Mouse (Mus musculus) frontal cortex, postnatal 36 days (tissue): Measurements from ENCODE around the gene Mcl1.
"Not testable (repeated sequence)": the region's sequence is repeated elsewhere in the genome, so short reads cannot be mapped to it uniquely, and the experiment has no call there.

ENCODE experiments used
- DNase-seq, 2 experiments: peaks; one replicate each; pipeline ENCODE4 v3.0.0; 2022; ENCODE audit warnings: low spot score in 2 of 2

Mcl1 gene

DNA sequence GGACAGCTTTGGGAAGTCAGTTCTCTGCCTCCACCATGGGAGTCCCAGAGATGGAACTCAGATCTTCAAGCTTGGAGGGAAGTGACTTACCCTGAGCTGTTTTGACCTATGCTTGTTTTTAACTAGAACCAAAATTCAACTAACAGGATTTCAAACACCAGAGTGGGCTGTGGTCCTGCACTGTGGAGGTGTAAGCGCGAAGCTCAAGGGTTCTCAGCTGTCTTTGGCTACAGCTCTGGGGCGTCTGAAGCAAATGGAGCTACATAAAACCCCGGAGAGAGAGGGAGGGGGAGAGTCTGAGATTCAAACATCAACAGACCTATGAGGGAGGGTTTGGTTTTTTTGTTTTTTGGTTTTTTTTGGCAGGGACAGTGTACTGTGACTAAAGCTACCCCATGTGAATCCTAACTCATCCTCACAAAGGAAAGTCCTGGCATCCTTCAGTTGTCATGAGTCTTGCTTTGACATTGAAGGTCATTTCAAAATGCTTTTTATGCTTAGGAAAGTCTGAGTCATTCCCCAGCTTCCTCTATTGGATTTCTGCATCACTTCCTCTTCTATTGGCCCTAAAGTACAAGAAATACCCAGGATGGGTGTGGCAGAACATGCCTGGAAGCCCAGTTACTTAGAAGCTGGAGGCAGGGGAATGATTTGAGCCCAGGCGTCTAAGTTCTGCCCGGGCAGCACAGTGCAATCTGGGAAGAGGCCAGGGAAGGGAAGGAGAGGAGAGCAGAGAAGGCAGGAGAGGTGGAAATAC lies 8.1 kb upstream of the Mcl1 start:
- DNase-seq: no peak

DNA sequence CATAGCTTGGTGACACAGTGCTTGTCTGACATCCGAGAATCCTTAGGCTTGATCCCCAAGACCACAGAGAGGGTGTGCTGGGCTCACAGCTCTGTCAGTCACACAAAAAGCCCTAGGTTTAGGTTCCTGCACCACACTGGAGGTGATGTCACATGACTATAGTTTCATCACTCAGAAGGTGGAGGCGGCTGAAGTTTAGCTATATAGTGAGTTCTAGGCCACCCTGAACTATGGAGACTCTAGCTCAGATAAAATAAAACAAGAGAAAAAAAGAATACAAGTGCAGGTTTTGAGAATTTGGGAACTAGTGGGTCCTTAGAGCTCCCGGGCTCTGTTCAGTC lies 7.6 kb upstream of the Mcl1 start:
- no peak for DNase-seq

DNA sequence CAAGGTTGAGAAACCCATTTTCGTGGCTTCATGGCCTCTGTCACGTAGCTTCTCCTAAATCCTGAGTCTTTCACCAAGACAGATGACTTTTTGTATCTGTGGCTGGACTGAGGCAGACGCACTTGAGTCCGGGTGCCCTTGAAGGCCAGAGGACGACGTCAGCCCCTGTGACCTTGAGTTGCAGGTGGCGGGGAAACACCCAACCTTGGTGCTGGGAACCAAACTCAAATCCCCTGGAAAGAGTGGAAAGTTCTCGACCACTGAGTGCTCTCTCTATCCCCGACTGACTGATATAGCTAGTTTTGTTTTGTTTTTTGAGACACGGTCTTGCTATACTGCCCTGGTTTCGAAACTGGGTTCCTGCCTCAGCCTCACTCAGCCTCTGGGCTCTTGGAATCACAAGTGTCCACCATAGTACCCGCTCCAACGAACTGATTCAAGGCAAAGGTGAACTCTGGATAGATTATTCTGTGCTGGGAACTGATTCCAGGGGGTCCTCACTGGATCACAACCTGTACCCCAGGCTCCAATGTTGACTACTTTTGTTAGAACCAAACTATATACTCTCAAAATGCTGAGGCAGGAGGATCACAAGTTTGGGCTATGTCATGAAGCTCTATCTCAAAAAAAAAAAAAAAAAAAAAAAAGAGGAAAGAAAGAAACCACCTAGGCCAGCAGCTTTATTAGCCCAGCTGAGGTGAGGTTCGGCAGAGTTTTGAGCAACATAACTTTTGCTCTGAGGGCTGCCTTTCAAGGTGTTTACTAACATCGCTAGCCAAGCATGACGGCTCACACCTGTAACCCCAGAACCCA lies 7.0 kb upstream of the Mcl1 start:
- DNase-seq: no peak

DNA sequence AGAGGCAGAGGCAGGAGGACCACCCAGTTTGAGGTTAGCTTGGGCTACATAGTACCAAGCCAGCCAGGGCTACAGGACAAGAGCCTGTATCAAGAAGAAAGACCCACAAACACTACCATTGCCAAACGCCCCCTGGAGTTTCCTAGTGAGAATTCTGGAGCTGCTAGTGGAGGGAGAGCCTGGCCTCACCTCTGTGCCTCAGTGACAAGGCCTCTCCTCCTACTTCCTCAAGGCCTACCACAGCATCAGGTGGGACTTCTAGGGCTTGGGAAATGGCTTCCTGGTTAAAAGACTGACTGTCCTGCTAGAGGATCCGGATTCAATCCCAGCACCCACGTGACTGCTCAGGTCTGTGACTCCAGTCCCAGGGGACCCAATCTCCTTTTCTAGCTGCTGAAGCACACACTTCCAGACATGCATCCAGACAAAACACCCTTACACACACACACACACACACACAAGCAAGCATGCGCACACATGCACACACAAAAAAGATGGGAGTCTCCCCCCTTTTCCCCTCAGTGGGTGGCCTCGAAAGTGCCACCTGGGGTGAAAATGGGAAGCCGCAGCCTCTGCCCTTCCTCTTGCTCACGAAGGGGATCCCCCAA lies 6.3 kb upstream of the Mcl1 start:
- no peak for DNase-seq

DNA sequence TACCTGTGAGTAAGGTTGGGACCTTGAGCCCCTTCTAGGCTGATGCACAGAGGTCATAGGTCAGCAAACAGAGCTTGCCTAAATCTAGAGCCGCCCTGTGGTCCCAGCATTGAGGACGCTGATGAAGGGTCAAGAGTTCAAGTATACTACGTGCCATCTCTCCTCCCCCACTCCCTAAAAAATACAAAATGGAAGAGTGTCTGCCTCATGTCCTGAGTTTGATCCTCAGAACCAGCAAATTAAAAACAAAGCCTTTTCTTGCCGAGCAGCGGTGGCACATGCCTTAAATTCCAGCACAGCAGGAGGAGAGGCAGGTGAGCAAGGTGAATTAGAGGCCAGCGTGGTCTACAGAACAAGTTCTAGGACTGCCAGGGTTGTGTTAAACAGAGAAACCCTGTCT lies 5.7 kb upstream of the Mcl1 start:
- DNase-seq: no peak

DNA sequence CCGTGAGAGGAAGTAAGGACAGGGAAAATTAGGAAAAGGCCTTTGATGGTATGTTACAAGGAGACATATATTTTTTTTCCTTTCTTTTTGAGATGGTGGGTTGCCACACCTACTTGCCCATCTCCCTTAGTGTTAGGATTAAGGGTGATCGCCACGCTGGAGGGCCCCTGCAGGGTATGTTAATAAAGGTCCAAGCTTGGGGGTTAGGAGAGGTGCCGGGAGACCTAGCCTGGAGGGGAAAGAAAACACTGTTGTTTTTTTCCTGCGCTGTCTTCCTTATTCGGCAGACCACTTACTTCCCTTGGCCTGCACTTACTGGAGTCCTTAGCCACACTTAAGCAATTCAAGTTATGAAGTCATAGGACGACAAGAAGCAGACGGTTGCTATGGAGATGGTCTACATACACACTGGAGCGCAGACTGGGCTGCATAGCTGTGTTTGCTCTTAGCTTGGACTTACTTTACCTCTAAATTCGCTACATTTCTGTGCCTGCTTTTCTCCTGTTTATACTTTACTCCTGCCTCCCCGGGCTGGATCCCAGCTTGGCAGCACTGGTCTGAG lies 5.0 kb upstream of the Mcl1 start:
- DNase-seq: no peak

DNA sequence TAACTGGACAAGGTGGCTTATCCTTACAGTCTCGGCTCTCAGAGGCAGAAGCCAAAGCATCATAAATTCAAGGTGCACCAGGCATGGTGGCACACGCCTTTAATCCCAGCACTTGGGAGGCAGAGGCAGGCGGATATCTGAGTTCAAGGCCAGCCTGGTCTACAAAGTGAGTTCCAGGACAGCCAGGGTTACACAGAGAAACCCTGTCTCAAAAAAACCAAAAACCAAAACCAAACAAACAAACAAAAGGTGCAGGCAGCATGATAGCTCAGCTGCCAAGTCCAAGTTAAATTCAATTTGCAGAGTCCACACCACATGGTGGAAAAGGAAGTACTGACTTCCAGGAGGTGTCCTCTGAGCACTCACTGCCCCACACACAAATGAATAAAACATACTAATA lies 4.2 kb upstream of the Mcl1 start:
- DNase-seq: not testable (repeated sequence)

DNA sequence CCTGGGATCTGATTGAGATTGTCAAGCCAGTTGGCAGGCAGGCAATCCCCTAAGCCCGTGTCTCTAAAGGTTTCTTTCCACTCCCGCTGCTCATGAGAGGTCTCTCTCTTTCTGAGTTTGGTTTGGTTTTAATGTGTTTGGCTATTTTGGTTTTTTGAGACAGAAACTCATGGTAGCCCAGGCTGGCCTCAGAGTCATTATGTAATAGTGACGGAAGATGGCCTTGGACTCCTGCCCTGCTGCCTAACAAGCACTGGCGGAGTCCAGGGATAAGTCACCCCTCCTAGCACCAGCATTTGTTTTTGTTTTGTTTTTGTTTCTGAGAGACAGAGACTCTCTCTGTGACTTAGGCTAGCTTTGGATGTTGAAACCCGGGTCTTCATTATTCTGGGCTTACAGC lies 3.2 kb upstream of the Mcl1 start:
- no peak for DNase-seq

DNA sequence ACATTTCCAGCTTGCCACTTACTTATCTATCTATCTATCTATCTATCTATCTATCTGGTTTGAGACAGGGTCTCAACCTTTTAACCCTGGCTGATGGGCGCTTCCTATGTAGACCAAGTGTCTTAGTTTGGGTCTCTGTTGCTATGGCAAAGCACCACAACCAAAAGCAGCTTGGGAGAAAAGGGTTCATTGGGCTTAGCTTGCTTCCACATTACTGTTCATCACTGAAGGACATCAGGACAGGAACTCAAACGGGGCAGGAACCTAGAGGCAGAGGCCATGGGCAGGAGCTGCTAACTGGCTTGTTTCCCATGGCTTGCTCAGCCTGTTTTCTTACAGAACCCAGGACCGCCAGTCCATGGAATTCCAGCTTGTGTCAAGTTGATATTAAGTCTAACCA lies 1.5 kb upstream of the Mcl1 start:
- DNase-seq: no peak

DNA sequence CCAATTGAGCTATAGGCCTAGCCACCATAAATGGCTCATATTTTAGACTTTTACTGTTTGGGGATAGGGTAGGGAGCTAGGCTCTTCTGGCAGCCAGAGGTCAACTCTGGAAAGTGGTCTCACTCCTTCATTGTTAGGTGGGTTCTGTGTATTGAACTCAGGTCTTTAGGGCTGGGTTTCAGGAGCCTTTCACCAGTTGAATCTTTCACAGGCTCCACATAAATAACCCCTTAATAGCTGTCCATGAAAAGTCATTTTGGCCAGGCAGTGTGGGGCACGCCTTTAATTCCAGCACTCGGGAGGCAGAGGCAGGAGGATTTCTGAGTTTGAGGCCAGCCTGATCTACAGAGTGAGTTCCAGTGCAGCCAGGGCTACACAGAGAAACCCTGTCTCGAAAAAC lies 877 bp upstream of the Mcl1 start:
- no peak for DNase-seq

DNA sequence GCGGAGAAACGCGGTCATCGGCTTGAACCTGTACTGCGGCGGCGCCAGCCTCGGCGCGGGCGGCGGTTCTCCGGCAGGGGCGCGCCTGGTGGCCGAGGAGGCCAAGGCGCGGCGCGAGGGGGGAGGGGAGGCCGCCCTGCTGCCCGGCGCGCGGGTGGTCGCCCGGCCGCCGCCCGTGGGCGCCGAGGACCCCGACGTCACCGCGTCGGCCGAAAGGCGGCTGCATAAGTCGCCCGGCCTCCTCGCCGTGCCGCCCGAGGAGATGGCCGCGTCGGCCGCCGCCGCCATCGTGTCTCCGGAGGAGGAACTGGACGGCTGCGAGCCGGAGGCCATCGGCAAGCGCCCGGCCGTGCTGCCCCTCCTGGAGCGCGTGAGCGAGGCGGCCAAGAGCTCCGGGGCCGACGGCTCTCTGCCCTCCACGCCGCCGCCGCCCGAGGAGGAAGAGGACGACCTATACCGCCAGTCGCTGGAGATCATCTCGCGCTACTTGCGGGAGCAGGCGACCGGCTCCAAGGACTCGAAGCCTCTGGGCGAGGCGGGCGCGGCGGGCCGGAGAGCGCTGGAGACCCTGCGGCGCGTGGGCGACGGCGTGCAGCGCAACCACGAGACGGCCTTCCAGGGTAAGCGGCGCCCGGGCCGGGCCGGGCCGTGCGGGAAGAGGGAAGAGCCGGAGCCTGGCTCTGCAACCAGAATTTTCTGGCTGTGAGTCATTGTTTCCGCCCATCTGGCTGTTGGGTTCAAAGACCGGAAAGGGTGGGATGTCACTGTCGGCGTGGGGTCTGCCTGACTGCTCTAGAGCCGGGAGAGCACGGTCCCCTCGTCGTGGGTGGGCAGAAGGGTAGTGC lies 502 bp downstream of the Mcl1 start:
- peak; percentile 61 to 67 for DNase-seq

DNA sequence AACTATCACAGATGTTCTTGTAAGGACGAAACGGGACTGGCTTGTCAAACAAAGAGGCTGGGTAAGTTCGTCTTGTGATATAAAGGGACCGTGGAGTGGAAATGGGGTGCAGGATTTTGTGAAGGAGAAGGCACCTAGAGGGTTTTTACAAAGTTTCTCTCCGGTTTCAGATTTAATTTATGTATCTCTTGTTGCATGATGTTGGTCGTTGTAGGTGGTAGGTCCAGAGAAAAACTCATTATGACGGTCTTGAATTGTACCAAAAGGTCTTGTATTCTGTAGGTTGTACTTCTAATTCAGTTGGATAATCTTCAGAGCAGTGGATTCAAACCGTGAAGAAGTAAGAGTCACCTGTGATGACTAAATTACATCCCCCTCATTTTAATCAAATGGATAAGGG lies 1.4 kb downstream of the Mcl1 start:
- no peak for DNase-seq

DNA sequence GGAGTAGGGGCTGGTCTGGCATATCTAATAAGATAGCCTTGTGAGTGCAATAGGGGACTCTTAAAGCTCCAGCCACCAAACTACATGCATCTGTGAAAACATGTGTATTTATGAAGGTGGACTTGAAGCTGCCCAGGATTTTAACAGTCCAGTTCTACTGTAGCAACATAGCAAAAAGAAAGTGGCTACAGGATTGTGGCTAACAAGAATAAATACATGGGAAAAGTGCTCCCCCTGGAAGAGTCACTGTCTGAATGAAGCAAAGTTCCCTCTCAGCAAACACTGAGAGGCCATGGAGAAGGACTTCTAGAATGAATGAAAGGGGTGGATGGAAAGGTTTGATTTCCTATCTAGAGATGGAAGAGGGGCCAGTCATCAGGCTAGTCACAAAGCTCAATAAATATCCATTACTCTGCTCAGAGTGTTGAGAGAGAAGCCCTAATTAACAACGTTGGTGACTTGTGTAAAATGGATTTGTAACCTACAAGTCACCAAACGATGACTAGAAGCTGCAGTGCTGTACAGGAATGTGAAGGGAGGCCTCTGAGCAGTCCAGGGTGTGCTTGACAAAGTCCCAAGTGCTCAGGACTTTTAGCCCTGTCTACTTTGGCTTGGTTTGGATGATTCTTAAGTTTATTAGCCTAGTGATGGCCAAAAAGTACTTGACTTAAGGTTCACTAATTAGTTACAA lies 2.3 kb downstream of the Mcl1 start:
- DNase-seq: no peak

DNA sequence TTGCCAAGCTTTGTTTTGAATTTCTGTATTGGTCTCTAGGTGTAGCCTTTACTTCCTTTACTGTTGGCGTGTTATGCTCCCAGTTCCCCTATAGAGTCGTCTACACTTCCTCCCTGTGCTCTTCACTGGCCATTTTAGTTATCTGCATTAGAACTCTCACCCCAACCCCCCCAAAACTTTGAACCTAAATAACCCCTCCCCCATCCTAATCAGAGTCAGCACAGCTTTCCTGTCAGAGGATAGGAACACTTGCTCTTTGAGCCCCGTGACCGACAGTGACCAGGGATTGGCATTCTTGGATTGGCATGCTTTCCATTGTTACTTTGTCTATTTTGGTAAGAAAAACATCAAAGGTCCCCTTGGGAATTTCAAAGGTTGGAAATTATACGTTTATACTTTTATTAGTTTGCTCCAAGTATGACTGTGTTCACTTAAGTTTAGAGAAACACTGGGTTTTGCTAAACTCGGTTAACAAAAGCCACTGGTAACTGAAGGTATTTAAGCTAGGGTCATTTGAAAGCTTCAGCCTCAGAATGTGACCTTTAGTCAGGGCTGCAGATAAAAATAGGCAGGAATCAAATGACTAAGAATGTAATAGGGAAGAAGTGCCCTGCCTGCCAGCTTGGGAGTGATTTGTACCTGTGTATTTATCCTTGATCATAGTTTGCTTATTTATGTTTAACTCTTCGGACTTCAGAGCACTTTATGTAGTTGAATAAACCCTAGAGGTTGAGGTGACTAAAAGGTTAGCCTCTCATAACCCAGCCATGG lies 3.5 kb downstream of the Mcl1 start:
- DNase-seq: no peak

DNA sequence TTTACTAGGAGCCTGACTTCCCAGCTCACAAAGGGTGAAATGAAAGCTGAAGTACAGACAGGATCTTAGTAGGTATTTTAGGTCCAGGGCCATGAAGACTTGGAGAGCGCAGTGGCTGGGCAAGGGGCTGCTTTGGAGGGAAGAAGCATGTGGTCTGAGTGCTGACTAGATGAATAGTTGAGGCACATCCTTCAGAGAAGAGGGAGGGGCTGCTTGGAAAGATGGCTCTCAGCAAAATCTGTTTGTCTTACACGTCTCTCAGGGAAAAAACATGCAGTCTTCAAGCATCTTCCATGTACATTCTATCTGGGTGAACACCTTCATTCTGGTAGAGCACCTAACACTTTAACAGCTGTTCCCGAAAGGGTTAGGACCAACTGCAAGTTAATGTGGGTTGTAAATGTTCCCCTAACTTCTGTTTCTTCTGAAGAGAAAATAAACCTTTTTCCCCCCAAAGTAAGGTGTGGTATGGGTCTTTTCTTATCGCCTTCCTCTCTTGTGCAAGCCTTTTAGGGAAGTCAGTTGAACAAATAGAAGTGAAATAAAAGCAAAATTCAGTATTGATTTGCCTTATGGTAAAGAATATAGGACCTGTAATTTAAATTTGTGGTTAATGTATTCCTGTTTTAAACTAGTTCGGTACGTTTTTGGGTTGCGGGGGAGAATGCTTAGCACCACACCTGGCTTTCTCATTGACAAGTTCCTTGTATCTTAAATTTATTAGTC lies 4.3 kb downstream of the Mcl1 start:
- no peak for DNase-seq

DNA sequence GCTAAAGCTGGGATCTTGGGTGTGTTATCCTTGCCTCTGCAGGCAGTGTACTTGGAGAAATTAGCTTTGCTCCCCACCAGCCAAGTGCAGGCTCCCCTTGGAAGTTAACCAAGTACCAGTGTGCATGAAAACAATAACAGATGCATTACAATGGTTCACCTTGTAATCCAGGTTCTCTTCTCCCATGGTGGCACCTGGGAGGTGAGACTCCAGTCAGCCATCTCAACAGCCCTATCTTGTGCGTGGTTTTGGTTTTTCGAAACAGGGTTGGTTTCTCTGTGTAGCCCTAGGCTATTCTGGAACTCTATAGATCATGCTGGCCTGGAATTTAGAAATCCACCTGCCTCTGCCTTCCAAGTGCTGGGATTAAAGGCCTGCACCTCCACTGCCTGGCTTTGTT lies 4.9 kb downstream of the Mcl1 start:
- no peak for DNase-seq

DNA sequence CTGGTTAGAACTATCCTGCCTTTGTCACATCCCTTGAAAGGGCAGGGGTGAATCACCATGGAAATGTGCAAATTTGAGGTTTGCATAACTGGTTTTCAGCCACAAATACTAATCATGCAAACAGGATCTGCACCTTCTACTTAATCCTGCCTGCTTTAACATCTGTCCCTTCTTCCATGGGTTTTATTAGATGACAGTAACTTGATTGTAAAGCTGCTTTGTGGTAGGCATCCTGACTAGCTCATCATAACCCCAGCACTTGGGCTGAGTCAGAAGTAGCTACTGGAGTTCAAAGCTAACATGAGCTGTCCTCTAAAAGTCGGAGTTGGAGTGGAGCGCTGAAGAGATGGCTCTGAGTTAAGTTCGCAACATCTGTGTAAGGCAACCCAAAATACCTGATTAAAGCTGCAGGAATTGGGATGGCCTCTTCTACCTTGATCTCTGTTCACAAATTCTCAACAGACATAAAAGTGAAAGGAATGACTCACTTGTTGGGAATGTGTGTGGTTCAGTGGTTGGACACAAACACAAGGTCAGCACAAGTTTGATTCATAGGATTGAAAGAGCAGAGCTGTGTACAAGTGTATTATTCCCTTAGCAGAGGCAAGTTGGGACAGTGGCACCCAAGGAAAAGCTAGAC lies 5.5 kb downstream of the Mcl1 start:
- DNase-seq: no peak

DNA sequence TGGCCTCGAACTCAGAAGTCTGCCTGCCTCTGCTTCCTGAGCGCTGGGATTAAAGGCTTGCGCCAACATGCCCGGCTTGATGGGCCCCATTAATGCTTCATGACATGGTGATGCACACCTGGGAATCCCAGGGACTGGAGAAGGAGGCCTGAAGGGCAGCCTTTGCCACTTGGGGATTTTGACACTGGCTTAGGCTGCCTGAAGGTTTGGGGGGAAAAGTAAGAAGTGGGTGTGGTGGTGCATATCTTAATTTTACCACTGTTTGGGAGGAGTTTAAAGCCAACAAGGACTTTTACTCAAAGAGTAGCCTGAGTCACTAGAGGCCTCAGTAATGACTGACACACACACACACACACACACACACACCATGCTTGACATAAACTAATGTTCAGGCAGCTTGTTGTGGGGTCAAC lies 6.4 kb downstream of the Mcl1 start:
- DNase-seq: no peak

DNA sequence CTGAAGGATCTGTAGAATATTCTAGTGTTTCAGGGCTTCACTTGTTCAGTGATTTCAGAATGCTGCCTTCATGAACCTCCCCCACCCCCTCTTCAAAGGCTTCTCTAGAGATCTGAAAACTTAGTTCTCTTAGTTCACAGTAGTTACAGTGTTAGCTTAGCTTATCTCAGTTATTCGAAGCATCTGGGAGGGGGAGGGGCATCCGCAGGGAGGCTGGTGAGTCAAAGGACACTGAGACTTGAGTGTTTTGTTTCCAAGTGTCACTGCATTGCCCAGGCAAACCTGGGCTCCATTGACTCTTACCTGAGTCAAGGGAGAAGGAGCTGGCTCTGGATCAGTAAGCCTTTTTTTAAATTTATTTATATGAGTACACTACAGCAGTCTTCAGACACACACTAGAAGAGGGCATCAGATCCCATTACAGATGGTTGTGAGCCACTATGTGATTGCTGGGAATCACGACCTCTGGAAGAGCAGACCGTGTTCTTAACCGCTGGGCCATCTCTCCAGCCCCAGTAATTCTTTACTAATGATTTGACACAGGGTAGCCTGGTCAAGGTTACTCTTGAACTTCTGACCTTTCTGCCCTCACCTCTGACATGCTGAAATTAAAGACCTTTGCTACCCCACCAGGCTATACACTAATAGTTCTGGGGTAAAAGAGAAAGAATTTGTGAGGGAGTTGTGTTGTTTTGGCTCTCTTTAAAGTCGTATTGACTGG lies 7.7 kb downstream of the Mcl1 start:
- DNase-seq: no peak
